In the genomic region with DNA sequence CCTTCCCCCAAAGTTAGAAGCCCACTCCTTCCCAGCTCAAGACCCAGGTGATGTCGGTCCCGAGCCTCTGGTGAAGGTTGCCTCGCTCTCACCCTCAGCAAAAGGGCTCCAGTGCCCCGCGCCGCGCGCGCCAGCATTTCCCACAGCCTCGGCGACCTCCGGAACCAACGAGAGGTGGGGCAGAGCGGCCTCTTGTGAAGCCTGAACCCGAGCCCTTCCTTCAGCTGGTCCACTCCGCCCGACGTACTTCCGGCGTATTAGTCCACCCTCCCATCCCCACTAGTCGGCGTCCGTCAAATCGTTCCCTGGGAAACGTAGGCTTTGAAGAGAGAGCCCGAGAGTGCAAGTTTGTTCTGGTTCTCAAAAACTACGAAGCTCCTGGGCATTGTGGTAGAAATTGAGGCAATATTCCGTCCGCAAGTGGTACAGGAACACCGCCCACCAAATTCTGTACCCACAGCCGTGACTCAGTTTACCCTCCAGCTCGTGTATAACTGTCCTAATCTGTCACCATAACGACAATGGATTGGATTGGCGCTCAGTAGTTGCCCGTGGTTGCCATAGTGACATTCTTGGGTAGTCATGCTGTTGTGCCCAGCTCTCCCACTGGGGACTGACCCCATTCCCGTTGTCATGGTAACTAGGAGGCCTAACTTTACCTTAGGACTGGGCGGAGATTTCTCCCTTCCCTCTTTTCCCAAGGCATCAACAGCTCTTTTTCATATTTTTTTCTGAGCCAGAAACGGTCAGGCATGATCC, we compare ENCODE assay signal across 7 mouse cellular contexts. TPM values are rescaled to one million over a fixed set of nuclear protein-coding genes. Genes with fewer than 3 reads are reported as not detected.
DNase-seq lines count a peak whose midpoint lies in the region; ATAC-seq and TF ChIP-seq lines count a peak whose summit lies in the region.

Gene Stoml2, minus strand, starts transcription at position 474 of the 759 bp plus-strand sequence.

- H3K27me3 ChIP-seq in embryonic facial prominence, embryonic 12.5 days = no peaks in the 10 kb centered on the region
- no peaks in the 10 kb centered on the region for H3K27me3 ChIP-seq in kidney, adult 2 months (replicated peaks; ENCODE audit: control insufficient read depth, insufficient read depth, low read length)
- H3K27me3 ChIP-seq in limb, embryonic 12.5 days = no peaks in the 10 kb centered on the region
- H3K27me3 ChIP-seq in midbrain, embryonic 15.5 days (replicated peaks) = no peaks in the 10 kb centered on the region
- no peaks in the 10 kb centered on the region for H3K27me3 ChIP-seq in spleen, adult 2 months (ENCODE audit: control insufficient read depth, insufficient read depth, low read length)

- H3K9me3 ChIP-seq in embryonic facial prominence, embryonic 12.5 days = no peaks in the 10 kb centered on the region
- H3K9me3 ChIP-seq in limb, embryonic 12.5 days = no peaks in the 10 kb centered on the region
- no peaks in the 10 kb centered on the region for H3K9me3 ChIP-seq in midbrain, embryonic 15.5 days

- peak; percentile 90 for DNase-seq in adrenal gland, postnatal 25 days
- DNase-seq in heart, adult 18-20 months = peak; percentile 95
- peak; percentile 96 for DNase-seq in kidney, adult 2 months
- peak; percentile 81 to 90 for DNase-seq in spleen, adult 2 months (ENCODE audit: low read depth in 1 of 2, low spot score in 2 of 2)

- TF ChIP-seq CTCF in kidney, adult 2 months (conservative IDR thresholded peaks at IDR 0.05; ENCODE audit: insufficient read depth, insufficient read length, low read depth, low read length) = peak; percentile 30; the same call in 1 of the 2 replicates
- no peak for TF ChIP-seq CTCF in spleen, adult 2 months (IDR thresholded peaks at IDR 0.05; ENCODE audit: extremely low read depth, insufficient read depth, insufficient read length, insufficient replicate concordance)

- under 1% methylated on average over 38 of the region's 38 CpGs for WGBS in embryonic facial prominence, embryonic 12.5 days
- under 1% methylated on average over 38 of the region's 38 CpGs for WGBS in kidney, adult 2 months
- WGBS in limb, embryonic 12.5 days = under 1% methylated on average over 38 of the region's 38 CpGs
- WGBS in midbrain, embryonic 15.5 days = under 1% methylated on average over 38 of the region's 38 CpGs
- WGBS in spleen, adult 2 months = 3% methylated on average over 38 of the region's 38 CpGs

- H3K27ac ChIP-seq in embryonic facial prominence, embryonic 12.5 days = peak within 1 kb of the TSS; percentile 88
- peak within 1 kb of the TSS; percentile 86 for H3K27ac ChIP-seq in kidney, adult 2 months (ENCODE audit: insufficient read depth, low read depth, low read length)
- H3K27ac ChIP-seq in limb, embryonic 12.5 days = peak within 1 kb of the TSS; percentile 90
- H3K27ac ChIP-seq in midbrain, embryonic 15.5 days = peak within 1 kb of the TSS; percentile 82
- peak within 1 kb of the TSS; percentile 66 for H3K27ac ChIP-seq in spleen, adult 2 months (ENCODE audit: insufficient read depth, low read length)

- TF ChIP-seq POLR2A in kidney, adult 2 months (IDR thresholded peaks at IDR 0.05; ENCODE audit: low read depth, low read length) = peak; percentile 63
- TF ChIP-seq POLR2A in spleen, adult 2 months (IDR thresholded peaks at IDR 0.05; ENCODE audit: low read depth, low read length) = peak; percentile 70

- peaks cover 65% of the 10 kb centered on the region for H3K36me3 ChIP-seq in embryonic facial prominence, embryonic 12.5 days
- H3K36me3 ChIP-seq in kidney, adult 2 months (ENCODE audit: control insufficient read depth, insufficient read depth, low read length) = no peaks in the 10 kb centered on the region
- H3K36me3 ChIP-seq in limb, embryonic 12.5 days = peaks cover 75% of the 10 kb centered on the region
- H3K36me3 ChIP-seq in midbrain, embryonic 15.5 days (replicated peaks) = peaks cover 51% of the 10 kb centered on the region
- peaks cover 16% of the 10 kb centered on the region for H3K36me3 ChIP-seq in spleen, adult 2 months (ENCODE audit: control insufficient read depth, insufficient read depth, low read length)

- H3K4me1 ChIP-seq in embryonic facial prominence, embryonic 12.5 days = peaks cover 16% of the 10 kb centered on the region
- peaks cover 7% of the 10 kb centered on the region; the same call in 1 of the 2 replicates for H3K4me1 ChIP-seq in kidney, adult 2 months (ENCODE audit: control insufficient read depth, insufficient read depth, low read length)
- peaks cover 13% of the 10 kb centered on the region for H3K4me1 ChIP-seq in limb, embryonic 12.5 days (replicated peaks)
- H3K4me1 ChIP-seq in midbrain, embryonic 15.5 days = peaks cover 28% of the 10 kb centered on the region
- peaks cover 2% of the 10 kb centered on the region; the same call in 1 of the 2 replicates for H3K4me1 ChIP-seq in spleen, adult 2 months (ENCODE audit: control insufficient read depth, insufficient read depth, insufficient read length)

- peak within 1 kb of the TSS; percentile 72 for H3K4me3 ChIP-seq in embryonic facial prominence, embryonic 12.5 days
- peak within 1 kb of the TSS; percentile 81 for H3K4me3 ChIP-seq in kidney, adult 2 months (ENCODE audit: insufficient read depth, low read depth, low read length)
- H3K4me3 ChIP-seq in limb, embryonic 12.5 days (replicated peaks) = peak within 1 kb of the TSS; percentile 77
- peak within 1 kb of the TSS; percentile 64 for H3K4me3 ChIP-seq in midbrain, embryonic 15.5 days
- peak within 1 kb of the TSS; percentile 87 for H3K4me3 ChIP-seq in spleen, adult 2 months (ENCODE audit: extremely low read depth, insufficient read depth, insufficient read length)

- peak within 1 kb of the TSS; percentile 79 for H3K4me2 ChIP-seq in embryonic facial prominence, embryonic 12.5 days (replicated peaks)
- H3K4me2 ChIP-seq in limb, embryonic 12.5 days = peak within 1 kb of the TSS; percentile 85
- peak within 1 kb of the TSS; percentile 86 for H3K4me2 ChIP-seq in midbrain, embryonic 15.5 days

- ATAC-seq in embryonic facial prominence, embryonic 12.5 days (ENCODE audit: insufficient number of reproducible peaks, insufficient read depth, low FRiP score, low TSS enrichment) = peak; percentile 92
- ATAC-seq in limb, embryonic 12.5 days (ENCODE audit: insufficient number of reproducible peaks, insufficient read depth, low FRiP score, low TSS enrichment, low read depth) = peak; percentile 96
- ATAC-seq in midbrain, embryonic 15.5 days (replicated peaks) = peak; percentile 96

- H3K9ac ChIP-seq in embryonic facial prominence, embryonic 12.5 days = peak within 1 kb of the TSS; percentile 85
- peak within 1 kb of the TSS; percentile 91 for H3K9ac ChIP-seq in limb, embryonic 12.5 days (replicated peaks)
- peak within 1 kb of the TSS; percentile 67 for H3K9ac ChIP-seq in midbrain, embryonic 15.5 days

RNA-seq across cellular contexts. Expression of gene Stoml2, which starts in this region (rescaled TPM):
- 227 and 270 TPM in 2 replicates for total RNA-seq in adrenal gland, postnatal 25 days (2021)
- 333 and 352 TPM in 2 replicates for polyA plus RNA-seq in embryonic facial prominence, embryonic 12.5 days (2016; fragmentation: Nextera tagmentation; extraction: Ambion mirVana)
- 100 to 1,000 TPM; 107 to 113 TPM for total RNA-seq in heart, adult 18-20 months (2021)
- 103 and 118 TPM in 2 replicates for polyA plus RNA-seq in kidney, adult 2 months (2012; rRNA removed)
- 344 and 353 TPM in 2 replicates for polyA plus RNA-seq in limb, embryonic 12.5 days (2016; fragmentation: Nextera tagmentation; extraction: Ambion mirVana)
- 218 and 235 TPM in 2 replicates for polyA plus RNA-seq in midbrain, embryonic 15.5 days (2015; fragmentation: Nextera tagmentation; extraction: Ambion mirVana)
- polyA plus RNA-seq in spleen, adult 2 months (2012; rRNA removed) = 42.8 and 47.0 TPM in 2 replicates

Comparison
In these comparisons a context has a peak if more than half of its experiments do, and no peak if none do; other contexts are left out.
1. Peak in every context shown above with its lines: DNase-seq, ATAC-seq, H3K4me3 ChIP-seq and H3K27ac ChIP-seq.